Mouse (Mus musculus) inflammation-experienced regulatory T-cells, adult 16 weeks (primary cell): ENCODE data around the gene Pyroxd2. TPM values are rescaled to one million over a fixed set of nuclear protein-coding genes. Genes with fewer than 3 reads are reported as not detected.

Source experiments
- polyA plus RNA-seq: library from polyadenylated mRNA; unstranded; fragments of 100-300 nt; shearing (Covaris generic); gene quantifications from one replicate; pipeline ENCODE4 v1.2.1, GENCODE M21; 2017

The Pyroxd2 gene
- 0.71 TPM for polyA plus RNA-seq

GRCm38 (mm10) chr19:42752363-42752931 is at the start of gene Pyroxd2:
Gene Pyroxd2 (minus strand): TSS chr19:42752775.

DNA sequence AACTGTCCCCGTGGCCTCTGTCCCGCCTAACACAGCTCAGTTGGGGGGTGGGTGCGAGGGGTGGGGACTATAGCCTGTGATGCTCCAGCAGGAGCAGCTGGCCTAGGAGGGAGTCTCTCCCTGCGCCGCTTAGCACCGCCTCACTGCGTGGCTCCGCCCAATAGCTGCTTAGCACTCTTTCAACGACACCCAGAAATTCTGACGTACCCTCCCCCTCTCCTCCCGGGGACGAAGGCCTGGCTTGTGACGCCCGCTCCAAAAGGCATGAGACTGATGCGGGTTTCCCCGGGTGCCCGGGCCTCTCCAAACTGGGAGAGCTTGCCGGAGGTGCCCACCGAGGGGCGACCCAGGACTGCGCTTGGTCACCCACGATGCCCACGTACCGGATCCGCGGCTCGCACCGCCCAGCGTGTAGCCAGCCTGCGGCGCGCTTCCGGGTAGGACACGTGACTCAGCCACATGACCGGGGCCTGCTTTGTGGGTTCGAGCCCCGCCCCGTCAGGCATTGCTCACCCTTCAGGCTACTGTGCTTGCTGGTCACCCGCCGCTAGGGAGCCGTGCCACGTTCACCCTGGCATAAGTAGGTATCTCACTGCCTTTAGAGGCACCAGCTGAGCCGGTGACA is 27.1 kb upstream of the Pyroxd2 start, which contains the start of gene Hps1:
TSS of gene Hps1 (minus strand) at position 448 of the 625 bp plus-strand sequence.

Other genes starting within 250 kb of the Pyroxd2 start
- gene R3hcc1l, start 234.0 kb downstream of the Pyroxd2 start, polyA plus RNA-seq: 51.6 TPM
- 0.56 TPM for gene Loxl4, start 140.0 kb downstream of the Pyroxd2 start, polyA plus RNA-seq
- gene Hps1, start 27.2 kb upstream of the Pyroxd2 start, polyA plus RNA-seq: 43.9 TPM